Mouse (Mus musculus) cerebral cortex, adult 2 months (tissue): Measurements from ENCODE around the gene Plekho1.

Source experiments
- WGBS: fragments of 180-500 bp; shearing (Covaris S2); methylation state at CpG from one replicate; pipeline ENCODE4 v1.1.7; 2018; 5-methylcytosine and 5-hydroxymethylcytosine counted together

Gene Plekho1

DNA sequence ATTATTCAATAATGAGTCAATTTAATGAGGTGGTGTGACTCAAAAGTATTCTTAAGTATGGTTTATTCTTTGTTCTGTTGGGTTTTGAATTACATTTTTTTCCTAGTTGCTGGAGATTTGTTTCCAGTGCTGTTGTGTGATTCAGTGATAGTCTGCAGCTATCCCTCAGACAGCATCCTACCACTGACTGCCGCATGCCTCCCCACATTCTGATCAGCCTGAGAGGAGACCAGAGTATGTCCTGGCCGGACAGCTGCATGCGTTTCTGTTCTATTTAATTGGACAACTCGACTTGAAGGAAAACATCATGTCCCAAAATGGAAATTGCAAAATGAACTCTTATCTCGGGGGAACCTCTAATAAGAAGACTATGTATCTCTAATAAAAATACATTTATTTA, 47.5 kb downstream of the Plekho1 start:
- WGBS, result 85% methylated on average over 5 of the region's 5 CpGs

DNA sequence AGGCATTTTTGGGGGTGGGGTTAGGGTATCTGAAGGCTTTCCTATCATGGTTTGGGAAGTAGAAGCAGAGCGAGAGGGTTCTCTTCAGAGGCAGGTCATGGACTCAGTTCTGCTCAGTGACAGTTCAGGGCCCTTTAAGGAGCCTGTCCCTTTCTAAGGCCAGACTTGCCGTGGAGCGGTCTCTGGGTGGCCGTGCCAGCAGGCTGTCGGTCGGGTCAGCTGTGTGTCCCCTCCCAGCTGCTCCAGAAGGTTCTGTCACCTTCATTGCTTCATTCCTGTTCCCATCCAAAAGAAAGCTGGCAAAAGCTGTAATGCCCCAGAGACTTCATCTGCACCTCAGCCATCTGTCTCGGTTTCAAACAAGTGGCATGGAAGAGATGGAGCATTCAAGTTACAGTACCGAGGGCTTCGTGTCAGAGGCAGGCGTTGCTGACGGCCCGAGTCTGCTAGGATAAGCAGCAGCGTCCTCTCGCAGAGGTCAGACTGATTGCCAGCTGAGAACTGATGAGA, 50.0 kb downstream of the Plekho1 start:
- WGBS, result 82% methylated on average over 14 of the region's 14 CpGs

DNA sequence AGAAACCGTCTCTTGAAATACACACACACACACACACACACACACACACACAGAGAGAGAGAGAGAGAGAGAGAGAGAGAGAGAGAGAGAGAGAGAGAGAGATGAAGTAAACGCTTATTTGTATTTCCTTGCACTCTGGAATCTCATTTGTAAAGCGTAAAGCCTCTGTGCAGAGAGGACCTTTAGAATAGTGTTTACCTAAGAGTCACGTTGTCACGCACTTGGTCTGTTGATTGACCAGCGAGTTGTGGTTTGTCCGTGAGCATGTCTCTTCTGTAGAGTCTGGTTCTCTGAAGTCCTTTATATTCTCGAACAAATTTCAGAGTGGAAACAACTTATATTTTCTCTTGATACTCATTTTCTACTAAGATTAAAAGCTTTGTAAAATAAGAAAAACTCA, 51.1 kb downstream of the Plekho1 start:
- 92% methylated on average over 8 of the region's 8 CpGs for WGBS

DNA sequence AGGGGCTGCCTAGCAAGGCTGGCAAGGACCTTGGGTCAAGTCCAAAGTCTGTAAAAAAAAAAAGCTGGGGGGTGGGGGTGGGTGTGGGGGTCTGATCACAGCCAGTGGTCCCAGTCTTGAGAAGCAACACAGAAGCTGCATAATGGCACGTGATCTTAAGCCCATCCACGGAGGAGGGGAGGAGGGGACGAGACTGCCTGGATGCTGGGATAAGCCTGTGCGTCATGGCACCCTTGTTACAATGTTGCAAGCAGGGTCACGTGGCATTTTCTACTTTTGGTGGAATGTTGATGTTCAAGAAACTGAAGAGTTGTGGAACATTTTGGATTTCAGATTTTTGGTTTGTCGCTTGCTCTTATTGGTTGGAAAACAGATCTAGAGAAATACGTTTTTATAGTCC, 52.6 kb downstream of the Plekho1 start:
- 92% methylated on average over 7 of the region's 7 CpGs for WGBS

DNA sequence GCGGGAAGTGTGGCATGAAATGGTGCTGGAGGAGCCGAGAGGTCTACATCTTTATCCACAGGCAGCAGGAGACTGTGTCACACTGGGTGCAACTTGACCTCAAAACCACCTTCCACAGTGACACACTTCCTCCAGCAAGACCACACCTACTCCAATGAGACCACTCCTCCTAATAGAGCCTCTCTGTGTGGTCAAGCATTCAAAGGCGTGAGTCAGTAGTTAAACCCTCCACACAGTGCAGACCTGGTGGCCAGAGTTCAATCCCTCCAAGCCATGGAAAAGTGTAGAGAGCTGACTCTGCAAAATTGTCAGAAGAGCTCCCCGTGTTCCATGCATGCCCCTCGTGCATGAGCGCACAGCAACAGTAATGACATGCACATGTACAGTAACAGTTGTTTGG, 53.1 kb downstream of the Plekho1 start:
- 87% methylated on average over 6 of the region's 6 CpGs for WGBS

DNA sequence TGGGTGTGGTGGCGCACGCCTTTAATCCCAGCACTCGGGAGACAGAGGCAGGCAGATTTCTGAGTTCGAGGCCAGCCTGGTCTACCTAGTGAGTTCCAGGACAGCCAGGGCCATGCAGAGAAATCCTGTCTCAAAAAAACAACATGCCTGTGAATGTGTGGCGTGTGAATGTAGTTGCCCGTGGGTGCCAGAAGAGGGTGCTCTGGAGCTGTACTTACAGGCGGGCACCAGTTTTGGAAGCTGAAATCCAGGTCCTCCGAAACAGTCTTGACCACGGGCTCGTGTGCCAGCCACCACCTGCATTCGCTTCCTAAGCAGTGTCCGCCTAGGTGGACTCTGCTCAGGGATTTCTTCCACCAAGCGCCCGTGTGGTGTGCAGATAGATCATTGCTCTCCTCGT, 57.0 kb downstream of the Plekho1 start:
- 91% methylated on average over 15 of the region's 15 CpGs for WGBS
